Mouse (Mus musculus) MEL (cell line): ENCODE data around the gene Upp2.

Experiments used
- BHLHE40 ChIP-seq: IDR thresholded peaks from 2 replicates; pipeline ENCODE4 v1.6.1; 2012; ENCODE audit warnings: low read depth, mild to moderate bottlenecking, inconsistent platforms, low read length, improper control_type of control experiment, borderline replicate concordance
- CTCF ChIP-seq, 3 experiments: IDR thresholded peaks in 2 of 3; conservative IDR thresholded peaks in 1 of 3; 2 replicates each; pipeline ENCODE4 v1.5.1; 2011 to 2012; ENCODE audit warnings: low read length in 3 of 3, low read depth in 2 of 3, mild to moderate bottlenecking in 2 of 3, improper control_type of control experiment in 1 of 3, inconsistent platforms in 1 of 3, mixed read lengths in 1 of 3, moderate library complexity in 1 of 3; ENCODE audit not compliant: control insufficient read depth in 1 of 3, insufficient read depth in 1 of 3, poor library complexity in 1 of 3, severe bottlenecking in 1 of 3
- EP300 ChIP-seq, 2 experiments: IDR thresholded peaks; 2 replicates each; pipeline ENCODE4 v1.6.1; 2011; ENCODE audit warnings: improper control_type of control experiment in 2 of 2, low read length in 2 of 2, low read depth in 1 of 2, mild to moderate bottlenecking in 1 of 2
- GATA1 ChIP-seq: IDR thresholded peaks from 2 replicates; pipeline ENCODE4 v1.6.1; 2011; ENCODE audit warnings: low read depth, low read length, improper control_type of control experiment
- POLR2A ChIP-seq, 2 experiments: IDR thresholded peaks; 2 replicates each; pipeline ENCODE4 v1.6.1; 2011 to 2012; ENCODE audit warnings: low read length in 2 of 2, mild to moderate bottlenecking in 2 of 2, control low read depth in 1 of 2, improper control_type of control experiment in 1 of 2, low read depth in 1 of 2, moderate library complexity in 1 of 2; ENCODE audit not compliant: control insufficient read depth in 1 of 2, insufficient read depth in 1 of 2, poor library complexity in 1 of 2
- SMC3 ChIP-seq: IDR thresholded peaks from 2 replicates; pipeline ENCODE4 v1.6.1; 2011; ENCODE audit warnings: low read depth, low read length, improper control_type of control experiment
- TCF12 ChIP-seq: IDR thresholded peaks from 2 replicates; pipeline ENCODE4 v1.6.1; 2014; ENCODE audit warnings: low read depth, mild to moderate bottlenecking, inconsistent platforms, low read length, improper control_type of control experiment, moderate library complexity
- ZKSCAN1 ChIP-seq: IDR thresholded peaks from 2 replicates; pipeline ENCODE4 v1.6.1; 2012; ENCODE audit warnings: low read depth, mild to moderate bottlenecking, inconsistent platforms, low read length, improper control_type of control experiment, moderate library complexity

DNA sequence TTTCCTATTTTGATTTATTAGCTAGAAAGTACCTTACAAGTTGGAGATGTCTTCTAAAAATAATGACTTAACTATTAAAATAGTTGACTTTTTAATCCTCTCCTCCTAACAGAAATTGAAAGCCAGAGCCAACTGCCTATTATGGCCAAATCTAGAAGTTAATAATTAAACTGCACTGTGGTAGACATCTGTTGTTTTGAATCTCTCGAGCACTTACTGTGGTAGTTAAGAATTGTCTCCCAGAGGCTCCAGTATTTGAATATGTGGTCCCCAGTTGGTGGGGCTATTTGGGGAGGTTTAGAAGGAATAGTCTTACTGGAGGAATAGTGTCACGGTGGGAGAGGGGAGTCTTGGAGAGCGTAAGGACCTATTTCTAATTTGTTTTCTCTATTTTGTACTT is 273.9 kb downstream of the Upp2 start:
- TF ChIP-seq TCF12 = no peak
- no peak for TF ChIP-seq CTCF (IDR thresholded peaks at IDR 0.05 in 2 of 3, conservative IDR thresholded peaks at IDR 0.05 in 1 of 3; ENCODE audit: control insufficient read depth in 1 of 3, insufficient read depth in 1 of 3, low read depth in 2 of 3, low read length in 3 of 3, poor library complexity in 1 of 3, severe bottlenecking in 1 of 3)
- no peak for TF ChIP-seq ZKSCAN1
- no peak for TF ChIP-seq EP300 (IDR thresholded peaks at IDR 0.05; ENCODE audit: low read depth in 1 of 2, low read length in 2 of 2)
- no peak for TF ChIP-seq SMC3
- no peak for TF ChIP-seq BHLHE40
- no peak for TF ChIP-seq GATA1
- TF ChIP-seq POLR2A (IDR thresholded peaks at IDR 0.05; ENCODE audit: control insufficient read depth in 1 of 2, insufficient read depth in 1 of 2, low read depth in 1 of 2, low read length in 2 of 2, poor library complexity in 1 of 2) = no peak
